Mouse (Mus musculus): ENCODE data around the gene Zdhhc23. TPM values are rescaled to one million over a fixed set of nuclear protein-coding genes. Genes with fewer than 3 reads are reported as not detected.

The Zdhhc23 gene
- 2.2 and 3.4 TPM in 2 replicates for polyA plus RNA-seq (2012; rRNA removed)

- Histone ChIP-seq H3K4me1 (ENCODE audit: control insufficient read depth, insufficient read depth, insufficient read length, low read length) (peaks cover 2% of the 10 kb centered on the region), H3K27me3 (ENCODE audit: control insufficient read depth, insufficient read depth, low read length) (no peaks in the 10 kb centered on the region), H3K27ac (ENCODE audit: insufficient read depth, low read depth, low read length) (0 out of 2 replicates have a peak within 1 kb of the TSS, but pooled peaks have one; percentile 8), H3K36me3 (ENCODE audit: control insufficient read depth, insufficient read depth, low read length) (peaks cover 11% of the 10 kb centered on the region), H3K4me3 (ENCODE audit: low read depth, low read length) (peak within 1 kb of the TSS; percentile 79)
- 1% methylated on average over 97 of the region's 103 CpGs for WGBS
- TF ChIP-seq POLR2A (IDR thresholded peaks at IDR 0.05; ENCODE audit: low read depth, low read length): no peak
- TF ChIP-seq CTCF (IDR thresholded peaks at IDR 0.05; ENCODE audit: extremely low read depth, insufficient read length, insufficient replicate concordance, low read depth, low read length): no peak
Measured at GRCm38 (mm10) chr16:43979328-43980109, at the start of gene Zdhhc23. TSS of gene Zdhhc23 (minus strand) at chr16:43979791.

GRCm38 (mm10) chr16:44029273-44029672, 49.7 kb upstream of the Zdhhc23 start:
- Histone ChIP-seq H3K27ac (ENCODE audit: insufficient read depth, low read depth, low read length) (no peak overlapping the region), H3K4me1 (ENCODE audit: control insufficient read depth, insufficient read depth, insufficient read length, low read length) (peaks cover 18% of the 10 kb centered on the region; the same call in 1 of the 2 replicates), H3K27me3 (ENCODE audit: control insufficient read depth, insufficient read depth, low read length) (no peaks in the 10 kb centered on the region), H3K4me3 (ENCODE audit: low read depth, low read length) (no peak overlapping the region), H3K36me3 (ENCODE audit: control insufficient read depth, insufficient read depth, low read length) (no peaks in the 10 kb centered on the region)
- TF ChIP-seq CTCF (IDR thresholded peaks at IDR 0.05; ENCODE audit: extremely low read depth, insufficient read length, insufficient replicate concordance, low read depth, low read length): no peak
- TF ChIP-seq POLR2A (IDR thresholded peaks at IDR 0.05; ENCODE audit: low read depth, low read length): no peak
- WGBS: 35% methylated on average over 2 of the region's 2 CpGs

GRCm38 (mm10) chr16:44026822-44027221, 47.2 kb upstream of the Zdhhc23 start:
- 23% methylated on average over 9 of the region's 9 CpGs for WGBS
- H3K4me1 ChIP-seq (ENCODE audit: control insufficient read depth, insufficient read depth, insufficient read length, low read length): peaks cover 8% of the 10 kb centered on the region; the same call in 1 of the 2 replicates
- no peaks in the 10 kb centered on the region for H3K27me3 ChIP-seq (ENCODE audit: control insufficient read depth, insufficient read depth, low read length)
- H3K27ac ChIP-seq (ENCODE audit: insufficient read depth, low read depth, low read length): peak overlapping the region; percentile 81
- H3K4me3 ChIP-seq (ENCODE audit: low read depth, low read length): no peak overlapping the region
- TF ChIP-seq CTCF (IDR thresholded peaks at IDR 0.05; ENCODE audit: extremely low read depth, insufficient read length, insufficient replicate concordance, low read depth, low read length) (no peak), POLR2A (IDR thresholded peaks at IDR 0.05; ENCODE audit: low read depth, low read length) (no peak)
- H3K36me3 ChIP-seq (ENCODE audit: control insufficient read depth, insufficient read depth, low read length): no peaks in the 10 kb centered on the region

- Histone ChIP-seq H3K4me1 (ENCODE audit: control insufficient read depth, insufficient read depth, insufficient read length, low read length) (peaks cover 8% of the 10 kb centered on the region; the same call in 1 of the 2 replicates), H3K27ac (ENCODE audit: insufficient read depth, low read depth, low read length) (peak overlapping the region; percentile 81), H3K36me3 (ENCODE audit: control insufficient read depth, insufficient read depth, low read length) (no peaks in the 10 kb centered on the region), H3K27me3 (ENCODE audit: control insufficient read depth, insufficient read depth, low read length) (no peaks in the 10 kb centered on the region), H3K4me3 (ENCODE audit: low read depth, low read length) (peak overlapping the region; percentile 46)
- TF ChIP-seq POLR2A (IDR thresholded peaks at IDR 0.05; ENCODE audit: low read depth, low read length): no peak
- no peak for TF ChIP-seq CTCF (IDR thresholded peaks at IDR 0.05; ENCODE audit: extremely low read depth, insufficient read length, insufficient replicate concordance, low read depth, low read length)
- WGBS: 14% methylated on average over 6 of the region's 6 CpGs
Measured at GRCm38 (mm10) chr16:44026210-44026609, 46.6 kb upstream of the Zdhhc23 start.

- H3K4me3 ChIP-seq (ENCODE audit: low read depth, low read length): no peak overlapping the region
- H3K27me3 ChIP-seq (ENCODE audit: control insufficient read depth, insufficient read depth, low read length): no peaks in the 10 kb centered on the region
- peaks cover 2% of the 10 kb centered on the region; the same call in 1 of the 2 replicates for H3K4me1 ChIP-seq (ENCODE audit: control insufficient read depth, insufficient read depth, insufficient read length, low read length)
- H3K36me3 ChIP-seq (ENCODE audit: control insufficient read depth, insufficient read depth, low read length): no peaks in the 10 kb centered on the region
- WGBS: 58% methylated on average over 2 of the region's 2 CpGs
- TF ChIP-seq CTCF (IDR thresholded peaks at IDR 0.05; ENCODE audit: extremely low read depth, insufficient read length, insufficient replicate concordance, low read depth, low read length) (no peak), POLR2A (IDR thresholded peaks at IDR 0.05; ENCODE audit: low read depth, low read length) (no peak)
- H3K27ac ChIP-seq (ENCODE audit: insufficient read depth, low read depth, low read length): peak overlapping the region; percentile 72
Measured at GRCm38 (mm10) chr16:44018986-44019548, 39.5 kb upstream of the Zdhhc23 start.

GRCm38 (mm10) chr16:44018372-44018771, 38.8 kb upstream of the Zdhhc23 start:
- no peak overlapping the region for H3K4me3 ChIP-seq (ENCODE audit: low read depth, low read length)

GRCm38 (mm10) chr16:44017707-44018106, 38.1 kb upstream of the Zdhhc23 start:
- H3K27ac ChIP-seq (ENCODE audit: insufficient read depth, low read depth, low read length): no peak overlapping the region
- H3K27me3 ChIP-seq (ENCODE audit: control insufficient read depth, insufficient read depth, low read length): no peaks in the 10 kb centered on the region
- WGBS: 62% methylated on average over 4 of the region's 4 CpGs
- no peak overlapping the region for H3K4me3 ChIP-seq (ENCODE audit: low read depth, low read length)
- no peaks in the 10 kb centered on the region for H3K36me3 ChIP-seq (ENCODE audit: control insufficient read depth, insufficient read depth, low read length)
- H3K4me1 ChIP-seq (ENCODE audit: control insufficient read depth, insufficient read depth, insufficient read length, low read length): peaks cover 3% of the 10 kb centered on the region; the same call in 1 of the 2 replicates
- TF ChIP-seq POLR2A (IDR thresholded peaks at IDR 0.05; ENCODE audit: low read depth, low read length) (no peak), CTCF (IDR thresholded peaks at IDR 0.05; ENCODE audit: extremely low read depth, insufficient read length, insufficient replicate concordance, low read depth, low read length) (no peak)

More at GRCm38 (mm10) chr16:44018372-44018771, 38.8 kb upstream of the Zdhhc23 start:
- 16% methylated on average over 7 of the region's 7 CpGs for WGBS
- H3K27ac ChIP-seq (ENCODE audit: insufficient read depth, low read depth, low read length): peak overlapping the region; percentile 72
- H3K4me1 ChIP-seq (ENCODE audit: control insufficient read depth, insufficient read depth, insufficient read length, low read length): peaks cover 2% of the 10 kb centered on the region; the same call in 1 of the 2 replicates
- TF ChIP-seq POLR2A (IDR thresholded peaks at IDR 0.05; ENCODE audit: low read depth, low read length) (no peak), CTCF (IDR thresholded peaks at IDR 0.05; ENCODE audit: extremely low read depth, insufficient read length, insufficient replicate concordance, low read depth, low read length) (no peak)
- no peaks in the 10 kb centered on the region for H3K36me3 ChIP-seq (ENCODE audit: control insufficient read depth, insufficient read depth, low read length)
- no peaks in the 10 kb centered on the region for H3K27me3 ChIP-seq (ENCODE audit: control insufficient read depth, insufficient read depth, low read length)

Measured in small intestine, adult 2 months (tissue).